Mouse (Mus musculus) left cerebral cortex, adult 8-10 months (tissue): Measurements from ENCODE around the gene Slc4a7. TPM values are rescaled to one million over a fixed set of nuclear protein-coding genes. Genes with fewer than 3 reads are reported as not detected.
"Not testable (repeated sequence)": the region's sequence is repeated elsewhere in the genome, so short reads cannot be mapped to it uniquely, and the experiment has no call there.

Source experiments
- DNase-seq, 2 experiments: peaks; one replicate each; pipeline ENCODE4 v3.0.0; 2022; ENCODE audit warnings: low spot score in 2 of 2
- total RNA-seq, 4 experiments: library from RNA; stranded (reverse); gene quantifications; 2 replicates each; pipeline ENCODE4 v1.2.4; 2022

The Slc4a7 gene
- total RNA-seq, 4 experiments from 2014 or later: 17.7 to 19.7 (median 19.4) TPM

DNA sequence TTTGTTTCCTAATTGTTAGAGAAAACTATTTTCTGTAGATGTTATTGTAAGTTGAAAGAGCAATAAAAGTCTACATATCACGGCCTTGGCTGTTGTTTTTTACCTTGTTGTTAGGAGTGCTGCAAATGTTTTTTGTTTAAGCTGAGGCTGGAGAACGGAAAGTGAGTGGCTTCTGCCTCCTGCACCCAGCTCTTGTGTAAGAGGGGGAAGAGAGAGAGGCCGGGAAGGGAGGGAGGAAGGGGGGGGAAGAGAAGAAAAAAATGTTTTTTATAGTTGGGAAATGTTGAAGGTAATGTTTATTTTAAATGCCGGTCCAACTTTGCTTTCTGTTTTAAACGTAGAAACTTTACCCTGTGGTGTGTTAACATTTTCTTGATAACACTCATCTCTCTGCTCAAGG is 97.8 kb downstream of the Slc4a7 start:
- no peak for DNase-seq

DNA sequence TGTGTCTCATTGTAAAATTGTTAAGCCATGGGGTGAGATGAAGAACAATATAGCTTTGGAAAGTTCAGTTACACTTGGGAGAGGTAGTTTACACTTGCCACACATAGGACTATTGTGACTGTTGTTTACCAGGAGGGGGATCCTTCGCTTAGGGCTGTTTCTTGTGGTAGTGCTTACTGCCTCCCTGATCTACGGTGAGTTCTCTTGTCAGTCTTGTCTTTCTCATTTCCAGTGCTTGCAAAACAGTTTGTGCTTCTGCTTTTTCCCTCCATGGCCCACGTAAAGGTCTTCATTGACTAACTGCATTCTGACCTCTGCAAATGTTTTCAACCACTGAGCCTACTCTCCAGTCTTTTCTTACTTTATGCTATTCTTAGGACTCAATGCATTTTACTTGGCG is 98.3 kb downstream of the Slc4a7 start:
- DNase-seq: no peak

DNA sequence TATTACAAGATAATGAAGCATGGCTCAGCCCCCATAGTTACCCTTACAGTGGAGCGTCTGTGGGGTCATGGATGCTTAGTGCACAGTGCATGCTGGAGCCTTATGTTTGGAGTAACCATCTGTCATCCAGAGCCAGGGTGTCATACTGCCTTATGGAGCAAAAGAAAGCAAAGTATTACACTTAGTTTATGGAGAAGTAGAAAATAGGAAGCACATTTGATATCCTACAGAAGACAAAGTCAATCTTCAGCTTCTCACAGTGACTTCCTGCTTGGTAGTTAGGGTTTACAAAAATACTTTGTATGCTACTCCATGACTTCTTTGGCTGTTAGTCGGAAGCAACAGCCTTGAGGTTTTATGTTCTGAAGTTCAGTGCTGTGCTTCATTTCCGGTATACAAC is 98.7 kb downstream of the Slc4a7 start:
- no peak for DNase-seq

DNA sequence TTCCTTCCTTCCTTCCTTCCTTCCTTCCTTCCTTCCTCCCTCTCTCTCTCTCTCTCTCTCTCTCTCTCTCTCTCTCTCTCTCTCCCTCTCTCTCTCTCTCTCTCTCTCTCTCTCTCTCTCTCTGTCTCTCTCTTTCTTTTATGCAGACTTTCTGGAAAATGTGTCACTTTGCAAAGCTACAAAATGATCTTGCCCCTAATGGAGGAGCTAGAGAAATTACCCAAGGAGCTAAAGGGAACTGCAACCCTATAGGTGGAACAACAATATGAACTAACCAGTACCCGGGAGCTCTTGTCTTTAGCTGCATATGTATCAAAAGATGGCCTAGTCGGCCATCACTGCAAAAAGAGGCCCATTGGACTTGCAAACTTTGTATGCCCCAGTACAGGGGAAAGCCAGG is 101.0 kb downstream of the Slc4a7 start, which contains the start of gene Nek10:
TSS of gene Nek10 (plus strand) at position 301 of the 400 bp plus-strand sequence.
- DNase-seq: not testable (repeated sequence)

DNA sequence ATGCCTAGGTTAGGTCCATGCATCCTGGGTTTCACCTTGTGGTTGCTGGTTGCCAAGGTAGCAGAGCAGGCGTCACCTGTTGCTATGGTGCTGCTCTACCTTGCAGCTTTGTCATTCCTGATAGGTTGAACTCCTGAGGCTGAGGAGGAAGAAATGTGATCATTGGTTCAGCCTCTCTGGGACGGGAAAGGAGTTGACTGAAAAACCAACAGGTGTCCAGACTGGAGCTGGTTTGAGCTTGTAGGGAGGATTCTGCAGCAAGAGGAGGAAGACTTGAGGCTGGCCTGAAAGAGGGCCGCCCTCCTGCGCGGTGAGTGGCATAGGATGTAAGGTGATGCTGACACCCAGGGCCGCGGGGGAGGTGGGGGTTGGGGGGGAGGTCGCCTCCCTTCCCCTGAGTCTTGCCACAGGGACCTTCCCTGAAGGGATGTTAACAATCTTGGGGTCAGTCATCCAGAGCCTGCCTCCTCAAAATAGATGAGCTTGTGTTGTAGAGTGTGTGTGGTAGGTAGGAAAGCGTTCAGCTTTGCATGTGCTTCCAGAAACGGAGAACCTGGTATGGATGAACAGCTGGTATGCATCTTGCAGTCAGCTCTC is 101.9 kb downstream of the Slc4a7 start:
- peak; percentile 2 to 46 for DNase-seq

DNA sequence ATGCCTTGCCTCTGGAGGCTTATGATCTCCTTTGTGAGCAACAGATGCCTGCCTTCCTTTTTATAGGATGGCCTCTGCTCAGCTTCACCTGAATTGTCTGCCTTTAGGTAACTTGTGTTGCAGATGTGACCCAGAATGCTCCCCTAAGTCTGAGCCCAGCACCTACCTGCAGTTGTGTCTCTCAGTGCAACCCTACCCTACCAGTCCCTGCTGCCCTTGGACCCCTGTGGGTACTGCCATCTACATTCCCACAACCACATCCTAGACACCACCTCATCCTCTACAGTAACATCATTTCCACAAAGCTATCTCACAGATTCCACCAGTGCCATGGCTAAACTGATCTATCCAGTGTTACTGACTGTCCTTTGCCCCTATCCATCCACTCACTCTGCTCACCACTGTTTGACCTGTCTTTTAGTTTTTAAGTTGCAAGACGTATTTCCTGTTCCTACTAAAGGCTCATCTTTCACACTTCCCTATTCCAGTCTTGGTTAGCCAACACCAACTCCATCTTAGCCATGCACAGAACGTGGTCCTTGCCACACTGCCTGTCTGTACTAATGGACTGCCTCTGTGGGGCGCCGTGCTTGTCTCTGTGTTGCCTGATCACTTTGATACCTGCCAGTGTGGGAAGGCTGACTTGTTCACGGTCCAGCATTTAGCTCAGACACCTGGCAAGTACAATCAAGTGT is 102.6 kb downstream of the Slc4a7 start:
- no peak for DNase-seq

DNA sequence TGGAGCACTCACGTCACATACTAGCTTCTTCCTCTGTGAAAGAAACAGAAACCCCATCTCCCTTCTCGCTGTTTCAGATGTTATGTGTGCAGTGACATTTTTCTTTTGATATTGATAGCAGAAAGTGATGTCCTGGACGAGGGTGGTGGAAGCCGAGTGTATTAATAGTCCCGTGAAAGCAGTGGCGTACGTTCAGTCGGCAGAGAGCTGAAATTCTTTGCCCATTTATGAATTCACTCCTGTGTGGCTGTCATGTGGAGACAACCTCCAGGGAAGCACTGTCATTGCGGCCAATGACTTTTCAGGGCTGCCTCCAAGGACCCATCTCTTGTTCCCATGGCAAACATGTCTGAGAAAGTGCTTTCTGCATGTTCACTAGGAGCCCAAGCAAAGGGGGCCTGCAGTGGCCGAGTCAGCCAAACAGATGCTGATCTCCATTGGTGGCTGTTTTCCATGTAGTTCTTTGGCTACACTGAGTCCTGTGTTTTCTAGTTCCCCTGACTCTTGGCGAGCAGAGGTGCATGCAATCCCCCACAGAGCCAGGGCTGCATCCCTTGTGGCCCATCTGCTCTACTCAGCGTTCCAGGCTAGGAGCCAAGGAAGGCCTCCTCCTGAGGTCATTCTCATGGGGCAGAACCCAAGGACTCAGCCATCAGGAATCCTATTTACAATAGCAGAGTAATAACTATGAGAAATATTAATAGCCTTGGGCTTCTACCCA is 130.6 kb downstream of the Slc4a7 start:
- DNase-seq: peak in 1 of 2 experiments; percentile 27

DNA sequence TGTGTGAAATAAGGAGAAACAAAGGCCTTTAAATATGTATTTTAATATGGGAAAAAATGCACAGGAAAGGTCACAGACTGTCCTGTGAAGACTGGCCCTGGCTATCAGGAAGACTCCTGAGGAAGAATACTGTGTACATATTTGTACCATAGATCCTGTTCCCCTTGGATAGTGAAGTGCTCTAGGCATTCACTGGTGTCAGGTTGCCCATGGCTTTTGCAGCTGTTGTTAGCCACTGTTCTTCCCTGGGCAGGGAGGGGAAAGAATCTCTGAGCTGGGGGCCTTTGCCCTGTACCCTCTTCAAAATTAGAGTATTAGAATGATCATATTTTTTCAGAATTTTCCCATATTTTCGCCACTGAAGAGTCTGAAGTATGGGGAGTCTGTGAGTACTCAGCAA is 131.4 kb downstream of the Slc4a7 start:
- no peak for DNase-seq

DNA sequence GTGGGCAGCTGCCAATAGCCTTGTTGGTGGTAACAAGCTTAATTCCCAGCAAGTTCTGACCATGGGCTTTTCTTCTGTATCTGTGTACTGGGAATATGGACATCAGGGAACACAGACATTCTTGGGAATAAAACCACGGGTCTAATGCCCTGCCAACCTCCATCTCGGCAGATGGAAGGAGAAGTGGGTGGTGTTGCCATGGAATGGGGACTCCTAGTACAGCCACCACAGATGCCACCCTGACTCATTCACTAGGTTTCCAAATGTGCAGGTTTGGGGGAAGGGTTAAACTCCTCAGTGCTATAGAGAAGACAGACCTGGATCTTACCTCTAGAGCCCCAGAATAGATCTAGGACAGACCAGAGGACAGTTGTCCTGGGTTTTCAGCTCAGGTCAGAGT is 132.2 kb downstream of the Slc4a7 start:
- DNase-seq: peak in 1 of 2 experiments; percentile 27

DNA sequence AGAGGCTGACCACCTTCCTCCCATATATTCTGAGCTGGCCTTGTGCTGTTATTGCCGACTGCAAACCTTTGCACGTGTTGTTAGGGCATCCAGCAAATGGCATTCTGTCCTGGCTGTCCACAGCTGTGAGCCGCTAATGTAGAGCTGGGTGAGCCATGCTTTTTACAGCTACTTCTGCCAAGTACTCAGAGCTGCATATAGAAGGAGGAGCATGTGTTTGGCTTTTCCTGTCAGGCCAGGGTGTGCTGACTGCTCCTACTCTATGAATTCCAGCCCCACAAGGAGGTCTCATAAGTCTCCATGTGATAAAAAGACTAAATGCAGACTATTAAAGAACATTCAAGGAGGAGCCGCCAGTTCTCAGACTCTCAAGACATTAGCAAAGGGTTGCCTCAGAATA is 135.5 kb downstream of the Slc4a7 start:
- DNase-seq: no peak

DNA sequence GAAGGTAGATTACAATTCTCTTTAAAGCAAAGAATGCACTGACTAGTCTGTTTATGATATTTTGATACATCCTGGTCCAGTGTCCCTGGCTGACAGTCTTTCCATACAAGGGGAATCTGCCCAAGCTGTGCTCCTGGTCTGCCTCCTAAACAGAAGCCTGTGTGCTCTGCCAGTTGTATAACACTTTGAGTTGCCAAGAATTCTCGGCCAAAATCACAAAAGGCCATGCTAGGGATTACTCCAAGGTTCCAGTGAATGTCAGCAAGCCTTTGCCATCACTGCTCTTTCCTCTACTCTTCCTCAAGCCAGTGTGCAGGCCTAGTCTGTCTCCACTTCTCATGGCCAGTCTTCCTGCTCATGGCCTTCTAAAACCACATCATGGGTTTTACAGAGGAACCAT is 136.0 kb downstream of the Slc4a7 start:
- DNase-seq: no peak

DNA sequence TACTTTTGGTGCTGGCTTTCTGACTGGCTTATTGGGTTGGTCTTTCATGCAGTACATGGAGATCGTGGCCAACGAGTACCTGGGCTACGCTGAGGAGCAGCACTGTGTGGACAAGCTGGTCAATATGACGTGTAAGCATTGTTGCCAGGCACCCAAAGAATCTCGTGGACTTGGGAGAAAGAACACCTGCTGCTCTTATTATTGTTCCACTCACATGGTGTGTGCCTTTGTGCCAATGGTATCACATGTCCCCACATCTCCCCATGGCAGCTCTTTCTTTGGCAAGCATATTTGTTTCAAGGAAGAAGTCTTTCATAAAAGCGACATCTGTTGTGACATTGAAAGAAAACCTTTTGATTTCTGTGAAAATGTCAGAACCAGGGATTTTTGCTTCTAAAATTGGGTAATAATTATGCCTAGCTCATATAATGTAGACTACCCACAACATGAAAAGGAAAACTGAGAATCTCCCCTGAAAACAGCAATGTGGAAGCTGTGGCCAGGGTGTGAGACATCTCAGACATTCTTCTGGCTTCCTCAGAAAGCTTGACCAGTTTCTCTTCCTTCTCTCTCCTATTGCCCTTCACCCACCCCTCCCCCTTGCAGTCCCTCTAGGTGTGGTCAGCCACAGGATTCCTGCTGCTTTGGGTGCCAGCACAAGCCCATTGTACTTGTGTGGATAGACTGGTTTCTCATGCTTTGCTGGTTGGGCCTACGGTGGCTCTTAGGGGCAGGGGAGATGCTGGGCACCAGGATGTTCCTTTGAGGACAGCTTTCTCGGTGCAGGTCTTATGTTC is 140.9 kb downstream of the Slc4a7 start:
- no peak for DNase-seq

Other genes starting within 250 kb of the Slc4a7 start
- 1 to 10 TPM; 1.4 to 3.1 (median 2.4) TPM for gene Nek10, start 101.1 kb downstream of the Slc4a7 start, total RNA-seq